Mouse (Mus musculus) forebrain, embryonic 12.5 days (tissue): Measurements from ENCODE around the gene Gm28036. TPM values are rescaled to one million over a fixed set of nuclear protein-coding genes. Genes with fewer than 3 reads are reported as not detected.

Experiments
- polyA plus RNA-seq: library from polyadenylated mRNA; unstranded; fragments of >200 nt; fragmentation: Nextera tagmentation; extraction: Ambion mirVana; gene quantifications from 2 replicates; pipeline ENCODE4 v1.2.1, GENCODE M21; 2016

Gene Gm28036
- polyA plus RNA-seq, 1 experiment from 2014 or later: 20.4 TPM

Other genes starting within 250 kb of the Gm28036 start
- gene Uqcc1, start 196.8 kb downstream of the Gm28036 start, polyA plus RNA-seq: 67.3 and 72.9 TPM in 2 replicates
- gene Gm15557, start 186.4 kb downstream of the Gm28036 start, polyA plus RNA-seq: not detected in 2 replicates
- 2.1 and 2.9 TPM in 2 replicates for gene Gdf5, start 181.7 kb downstream of the Gm28036 start, polyA plus RNA-seq
- gene Cep250, start 170.6 kb downstream of the Gm28036 start, polyA plus RNA-seq: 28.9 and 30.5 TPM in 2 replicates
- 1.3 TPM in 2 replicates for gene 6430550D23Rik, start 119.1 kb downstream of the Gm28036 start, polyA plus RNA-seq
- 196 and 199 TPM in 2 replicates for gene Ergic3, start 119.0 kb downstream of the Gm28036 start, polyA plus RNA-seq
- gene Fer1l4, start 74.1 kb downstream of the Gm28036 start, polyA plus RNA-seq: not detected in 2 replicates
- 5.3 and 7.7 TPM in 2 replicates for gene Spag4, start 61.9 kb downstream of the Gm28036 start, polyA plus RNA-seq
- 56.4 and 56.6 TPM in 2 replicates for gene Cpne1, start 15.1 kb downstream of the Gm28036 start, polyA plus RNA-seq
- 53.0 and 58.0 TPM in 2 replicates for gene Rbm12, start 15.1 kb downstream of the Gm28036 start, polyA plus RNA-seq
- gene Romo1, start 16.9 kb upstream of the Gm28036 start, polyA plus RNA-seq: 388 and 397 TPM in 2 replicates
- 30.8 and 31.5 TPM in 2 replicates for gene Nfs1, start 17.1 kb upstream of the Gm28036 start, polyA plus RNA-seq
- 708 and 716 TPM in 2 replicates for gene Rbm39, start 53.1 kb upstream of the Gm28036 start, polyA plus RNA-seq
- gene Phf20, start 69.4 kb upstream of the Gm28036 start, polyA plus RNA-seq: 105 and 111 TPM in 2 replicates
- 5.0 and 5.2 TPM in 2 replicates for gene Cnbd2, start 185.2 kb upstream of the Gm28036 start, polyA plus RNA-seq
- gene Scand1, start 185.6 kb upstream of the Gm28036 start, polyA plus RNA-seq: 101 and 104 TPM in 2 replicates